In the genomic region with DNA sequence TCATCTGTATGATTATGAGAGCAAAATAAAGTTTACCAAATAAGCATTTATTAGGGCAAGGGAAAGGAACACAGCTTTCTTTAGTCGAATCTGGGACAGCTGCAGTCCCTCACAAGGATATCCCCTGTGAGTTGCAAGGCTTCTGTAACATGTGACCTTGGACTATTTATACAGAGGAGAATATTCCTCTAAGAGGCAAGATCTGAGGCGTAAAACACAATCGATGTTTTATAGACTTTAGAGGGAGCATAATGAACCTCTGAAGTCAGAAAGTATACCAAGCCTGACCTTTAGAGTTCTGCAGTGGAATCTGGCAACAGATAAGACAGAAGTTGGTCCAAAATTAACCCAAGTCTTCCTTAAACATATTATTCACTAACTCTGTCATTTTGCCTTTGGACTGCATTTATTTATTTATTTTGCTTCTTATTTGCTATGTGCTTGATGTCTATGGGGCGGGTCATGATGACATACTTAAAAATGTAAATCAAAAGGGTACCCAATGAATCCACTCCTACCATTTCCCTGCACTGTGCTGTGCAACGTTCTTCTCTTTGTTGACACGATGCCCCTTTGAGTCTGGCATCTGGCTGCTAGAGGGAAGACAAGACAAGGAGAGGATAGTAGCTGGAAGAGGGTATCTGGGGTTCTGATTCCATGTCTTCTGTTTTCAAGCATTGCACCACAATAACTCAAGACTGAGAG, we compare ENCODE assay signal across 24 mouse cellular contexts.
DNase-seq lines count a peak whose midpoint lies in the region; ATAC-seq lines count a peak whose summit lies in the region.
"Had no signal": no experiment of that assay in that cellular context is flagged by ENCODE, and none has a peak within 500 bp of the region (broad histone marks: within the 10 kb centered on the region; RNA-seq: fewer than 3 reads in every experiment).

No protein-coding gene starts in this region.

- H3K4me1 ChIP-seq in kidney, embryonic 16.5 days (ENCODE audit: insufficient read depth, low read length) = no peaks in the 10 kb centered on the region
- H3K4me1 ChIP-seq in lung, embryonic 15.5 days = 0 out of 2 replicates have a peak, but pooled peaks cover 5% of the 10 kb centered on the region
- no peaks in the 10 kb centered on the region for H3K4me1 ChIP-seq in stomach, embryonic 15.5 days
- H3K4me1 ChIP-seq: embryonic facial prominence, embryonic 13.5 days; forebrain, embryonic 12.5 days; hindbrain, embryonic 15.5 days; limb, embryonic 12.5 days; midbrain, embryonic 12.5 days; neural tube, embryonic 15.5 days had no signal

- H3K9me3 ChIP-seq in kidney, embryonic 16.5 days (ENCODE audit: low read length) = no peaks in the 10 kb centered on the region
- no peaks in the 10 kb centered on the region for H3K9me3 ChIP-seq in lung, embryonic 15.5 days
- H3K9me3 ChIP-seq in stomach, embryonic 15.5 days = no peaks in the 10 kb centered on the region
- H3K9me3 ChIP-seq: embryonic facial prominence, embryonic 13.5 days; forebrain, embryonic 12.5 days; hindbrain, embryonic 15.5 days; limb, embryonic 12.5 days; midbrain, embryonic 12.5 days; neural tube, embryonic 15.5 days had no signal

- H3K4me2 ChIP-seq in kidney, embryonic 16.5 days (replicated peaks; ENCODE audit: low read depth, low read length) = no peak overlapping the region
- H3K4me2 ChIP-seq in lung, embryonic 15.5 days = no peak overlapping the region
- H3K4me2 ChIP-seq in stomach, embryonic 15.5 days = no peak overlapping the region
- H3K4me2 ChIP-seq: embryonic facial prominence, embryonic 13.5 days; forebrain, embryonic 12.5 days; hindbrain, embryonic 15.5 days; limb, embryonic 12.5 days; liver, embryonic 11.5 days; midbrain, embryonic 12.5 days; neural tube, embryonic 15.5 days had no signal

- H3K36me3 ChIP-seq in kidney, embryonic 16.5 days (ENCODE audit: insufficient read depth, low read length) = no peaks in the 10 kb centered on the region
- H3K36me3 ChIP-seq in lung, embryonic 15.5 days = no peaks in the 10 kb centered on the region
- no peaks in the 10 kb centered on the region for H3K36me3 ChIP-seq in stomach, embryonic 15.5 days
- H3K36me3 ChIP-seq: embryonic facial prominence, embryonic 13.5 days; forebrain, embryonic 12.5 days; hindbrain, embryonic 15.5 days; limb, embryonic 12.5 days; midbrain, embryonic 12.5 days; neural tube, embryonic 15.5 days had no signal

- no peaks in the 10 kb centered on the region for H3K27me3 ChIP-seq in kidney, embryonic 16.5 days (ENCODE audit: insufficient read depth, low read length)
- no peaks in the 10 kb centered on the region for H3K27me3 ChIP-seq in lung, embryonic 15.5 days
- no peaks in the 10 kb centered on the region for H3K27me3 ChIP-seq in stomach, embryonic 15.5 days (replicated peaks)
- H3K27me3 ChIP-seq: embryonic facial prominence, embryonic 13.5 days; forebrain, embryonic 12.5 days; hindbrain, embryonic 15.5 days; limb, embryonic 12.5 days; midbrain, embryonic 12.5 days; neural tube, embryonic 15.5 days had no signal

- H3K4me3 ChIP-seq in kidney, embryonic 16.5 days (ENCODE audit: low read length) = no peak overlapping the region
- no peak overlapping the region for H3K4me3 ChIP-seq in lung, embryonic 15.5 days
- no peak overlapping the region for H3K4me3 ChIP-seq in stomach, embryonic 15.5 days (replicated peaks)
- H3K4me3 ChIP-seq: embryonic facial prominence, embryonic 13.5 days; erythroblast, embryonic 14.5 days; forebrain, embryonic 12.5 days; hindbrain, embryonic 15.5 days; limb, embryonic 12.5 days; midbrain, embryonic 12.5 days; neural tube, embryonic 15.5 days had no signal

- peak; percentile 1 for DNase-seq in cerebellum, adult 9-10 months
- no peak for DNase-seq in cerebellum, adult 11 months
- DNase-seq in kidney, postnatal 36 days = no peak
- DNase-seq in lung, postnatal 14 days = no peak
- DNase-seq in thymus, postnatal 14 days = no peak
- DNase-seq: cerebellum, adult 2 months; cerebellum, postnatal 36 days; embryo, embryonic 11 days; gastrocnemius, postnatal 36 days; lung, adult 18-20 months; right cerebral cortex, adult 18-20 months; right cerebral cortex, postnatal 4 days had no signal

- WGBS in kidney, embryonic 16.5 days = 59% methylated on average over 6 of the region's 6 CpGs
- WGBS in lung, embryonic 15.5 days = 48% methylated on average over 6 of the region's 6 CpGs
- 52% methylated on average over 6 of the region's 6 CpGs for WGBS in stomach, embryonic 15.5 days

- ATAC-seq in kidney, embryonic 16.5 days (ENCODE audit: low FRiP score, low TSS enrichment) = peak; percentile 76
- ATAC-seq in lung, embryonic 15.5 days (ENCODE audit: borderline replicate concordance, extremely low read depth, low FRiP score, low TSS enrichment) = peak; percentile 84; the same call in 1 of the 2 replicates
- ATAC-seq in stomach, embryonic 15.5 days (ENCODE audit: insufficient read depth, low FRiP score, low read depth) = peak; percentile 31; the same call in 1 of the 2 replicates
- ATAC-seq: CD4-positive, CD25-positive, alpha-beta regulatory T cell, adult 4 months had no signal

- H3K9ac ChIP-seq in kidney, embryonic 16.5 days (replicated peaks; ENCODE audit: low read length) = no peak overlapping the region
- no peak overlapping the region for H3K9ac ChIP-seq in lung, embryonic 15.5 days
- H3K9ac ChIP-seq in stomach, embryonic 15.5 days = no peak overlapping the region
- H3K9ac ChIP-seq: embryonic facial prominence, embryonic 13.5 days; forebrain, embryonic 12.5 days; hindbrain, embryonic 15.5 days; limb, embryonic 12.5 days; midbrain, embryonic 12.5 days; neural tube, embryonic 15.5 days had no signal

- 0 out of 2 replicates have a peak overlapping the region, but pooled peaks have one; percentile 32 for H3K27ac ChIP-seq in kidney, embryonic 16.5 days (ENCODE audit: low read length)
- H3K27ac ChIP-seq in lung, embryonic 15.5 days = peak overlapping the region; percentile 44
- no peak overlapping the region for H3K27ac ChIP-seq in stomach, embryonic 15.5 days
- H3K27ac ChIP-seq: embryonic facial prominence, embryonic 13.5 days; forebrain, embryonic 12.5 days; hindbrain, embryonic 15.5 days; limb, embryonic 12.5 days; midbrain, embryonic 12.5 days; neural tube, embryonic 15.5 days had no signal

Comparison
In these comparisons a context has a peak if more than half of its experiments do, and no peak if none do; other contexts are left out.
1. ATAC-seq: peak in every context shown above with its lines; median percentile 84 in lung, embryonic 15.5 days; 76 in kidney, embryonic 16.5 days; 31 in stomach, embryonic 15.5 days.